Mouse (Mus musculus) large intestine, adult 2 months (tissue): Measurements from ENCODE around the gene Snap47. TPM values are rescaled to one million over a fixed set of nuclear protein-coding genes. Genes with fewer than 3 reads are reported as not detected.

Source experiments
- DNase-seq: peaks from one replicate; pipeline ENCODE4 v3.0.0-alpha.2; 2012; ENCODE audit warnings: low read depth, low spot score
- WGBS: fragments of 180-500 bp; shearing (Covaris S2); methylation state at CpG from one replicate; pipeline ENCODE4 v1.1.7; 2018; 5-methylcytosine and 5-hydroxymethylcytosine counted together
- polyA plus RNA-seq: library from polyadenylated mRNA; depleted of rRNA; stranded (reverse); fragments of >200 nt; gene quantifications from 2 replicates; pipeline ENCODE4 v1.2.3, GENCODE M21; 2012

Gene Snap47
- polyA plus RNA-seq, 1 experiment = 21.6 TPM

DNA sequence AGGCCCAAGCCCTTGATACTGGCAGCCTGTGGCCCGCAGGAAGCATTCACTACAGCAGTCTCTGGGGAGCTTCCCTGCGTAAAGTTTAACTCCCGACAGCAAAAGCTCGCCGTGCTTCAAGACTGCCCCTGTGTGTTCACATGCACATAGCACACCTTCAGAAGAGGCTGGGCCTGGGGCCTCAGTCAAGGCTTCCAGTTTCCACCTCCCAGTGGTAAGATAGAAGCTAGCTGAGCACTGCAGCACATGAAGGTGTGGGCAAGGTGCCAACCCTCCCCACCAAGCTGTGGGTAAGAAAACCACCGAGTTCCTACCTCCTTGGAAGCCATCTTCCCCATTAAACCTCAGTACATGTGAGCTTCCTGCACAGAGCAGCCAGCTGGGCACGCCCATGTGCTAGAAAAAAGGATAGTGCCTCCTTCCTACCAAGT is 25.3 kb downstream of the Snap47 start:
- no peak for DNase-seq
- 47% methylated on average over 7 of the region's 7 CpGs for WGBS

DNA sequence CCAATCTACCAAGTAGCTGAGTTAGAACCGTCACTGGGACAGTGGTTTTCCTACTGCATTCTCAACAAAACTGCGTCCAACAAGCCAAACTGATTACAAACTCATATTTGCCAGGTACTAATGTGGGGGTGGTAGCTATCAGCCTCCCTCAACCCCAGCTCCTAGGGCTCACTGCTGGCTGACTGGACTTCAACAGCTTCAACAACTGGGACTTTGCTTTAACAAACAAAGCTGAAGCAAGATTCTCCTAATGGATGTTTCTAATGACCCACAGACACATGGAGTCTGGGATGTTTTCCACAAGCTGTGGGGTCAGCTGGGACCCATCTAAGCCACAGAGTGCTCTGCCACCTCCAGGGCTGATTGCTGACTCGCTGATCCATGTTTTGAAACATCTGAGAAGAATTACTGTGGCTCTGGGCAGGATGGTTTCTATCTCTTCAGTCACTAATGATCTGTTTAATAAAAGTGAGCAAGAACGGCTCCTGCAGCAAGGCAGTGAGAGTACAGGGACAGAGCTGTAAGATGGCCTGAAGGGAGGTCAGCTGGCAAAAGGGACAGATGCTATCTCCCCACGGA is 27.9 kb downstream of the Snap47 start:
- 87% methylated on average over 5 of the region's 5 CpGs for WGBS
- DNase-seq = no peak

DNA sequence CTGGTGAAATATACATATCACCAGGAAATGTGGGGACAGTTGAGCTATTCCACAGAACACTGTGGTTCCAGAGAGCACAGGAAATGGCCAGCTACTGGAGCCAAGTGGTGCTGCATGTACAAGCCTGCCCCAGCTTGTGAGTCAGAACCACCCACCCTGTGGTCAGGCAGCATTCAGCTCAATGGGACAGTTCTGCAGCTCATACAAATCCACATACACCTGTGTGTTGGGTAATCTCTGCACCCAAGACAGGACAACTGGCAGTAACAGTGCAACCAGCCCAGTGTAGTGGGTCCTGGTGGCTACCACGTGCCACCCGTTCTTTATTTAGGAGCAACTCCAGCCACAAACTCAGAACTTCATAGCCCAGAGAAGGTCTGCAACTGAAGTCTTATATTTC is 29.0 kb downstream of the Snap47 start:
- no peak for DNase-seq
- 89% methylated on average over 2 of the region's 2 CpGs for WGBS

DNA sequence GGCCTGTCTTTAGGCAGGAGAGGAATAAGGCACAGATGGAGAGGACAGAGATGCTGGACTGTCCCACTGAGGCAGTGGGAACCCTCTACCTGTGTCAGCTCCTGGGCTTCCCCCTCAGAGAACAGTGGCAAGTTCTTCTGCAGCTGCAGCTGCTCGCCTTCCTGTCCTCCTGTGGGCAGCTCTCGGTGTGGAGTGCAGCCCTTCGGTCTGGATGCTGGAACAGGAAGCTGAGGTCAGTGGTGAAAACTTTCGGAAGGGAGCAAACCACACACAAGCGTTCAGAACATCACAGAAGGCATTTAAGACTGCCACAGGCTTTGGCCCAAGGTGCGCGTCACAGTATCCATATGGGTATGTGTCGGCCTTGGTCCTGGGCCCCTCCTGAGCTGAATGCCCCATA is 29.6 kb downstream of the Snap47 start:
- DNase-seq = no peak
- WGBS = 81% methylated on average over 8 of the region's 8 CpGs

DNA sequence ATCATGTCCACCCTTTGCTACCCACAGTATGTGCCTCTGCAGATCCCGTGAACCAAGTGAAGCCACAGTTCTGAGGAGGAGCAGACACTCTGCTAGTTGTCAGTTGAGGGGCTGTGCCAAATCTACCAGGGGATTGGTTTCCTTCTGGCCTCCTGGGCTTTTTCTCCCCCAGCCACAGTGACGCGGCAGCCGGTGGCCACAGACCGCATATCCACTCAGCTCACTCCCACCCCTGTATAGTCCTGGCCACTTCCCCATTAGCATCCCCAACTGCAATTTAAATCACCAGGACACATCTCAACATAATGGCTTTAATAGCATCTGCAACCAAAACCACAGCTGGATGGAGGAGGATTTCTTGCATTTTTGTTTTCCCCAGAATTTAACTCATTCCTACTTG is 32.3 kb downstream of the Snap47 start:
- no peak for DNase-seq
- WGBS = 80% methylated on average over 5 of the region's 5 CpGs

DNA sequence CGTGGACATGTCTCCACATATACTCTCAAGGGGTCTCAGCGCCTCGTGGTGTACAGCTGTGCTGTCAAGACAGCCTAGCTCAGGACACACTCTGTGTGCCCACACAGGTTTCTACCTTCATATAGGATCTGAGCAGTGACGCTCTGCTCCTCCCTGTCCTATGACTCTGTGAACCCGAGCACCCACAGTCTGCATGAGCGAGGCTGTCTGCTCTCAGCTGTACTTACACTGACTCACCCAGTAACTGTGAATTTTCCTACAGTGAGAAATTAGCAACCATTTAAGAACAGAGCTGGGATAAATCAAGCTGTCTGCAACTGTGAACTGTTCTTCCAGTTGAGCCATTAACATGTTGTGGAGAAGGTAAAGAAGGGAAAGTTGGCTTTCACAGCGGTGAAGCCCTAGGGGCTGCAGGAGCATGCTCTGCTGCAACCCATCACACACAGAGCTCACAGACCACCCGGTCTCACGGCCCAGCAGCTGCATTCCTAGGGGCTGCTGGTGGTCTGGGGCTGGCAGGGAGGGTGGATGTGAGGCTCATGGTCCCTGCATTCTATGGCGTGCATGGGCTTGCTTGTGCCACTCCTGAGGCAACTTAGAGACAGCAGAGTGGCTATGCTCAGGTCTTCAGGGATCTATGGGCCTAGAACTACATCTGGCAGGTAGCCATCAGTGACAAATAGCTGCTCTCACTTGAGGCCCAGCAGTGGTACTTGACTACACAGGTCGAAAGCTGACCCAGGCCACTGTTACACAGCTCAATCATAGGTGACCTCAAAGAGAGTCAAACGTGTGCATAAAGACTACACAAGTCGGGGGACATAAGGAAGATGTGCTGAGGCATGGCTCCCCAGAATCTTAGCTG is 37.8 kb downstream of the Snap47 start:
- DNase-seq = no peak
- 89% methylated on average over 13 of the region's 13 CpGs for WGBS

DNA sequence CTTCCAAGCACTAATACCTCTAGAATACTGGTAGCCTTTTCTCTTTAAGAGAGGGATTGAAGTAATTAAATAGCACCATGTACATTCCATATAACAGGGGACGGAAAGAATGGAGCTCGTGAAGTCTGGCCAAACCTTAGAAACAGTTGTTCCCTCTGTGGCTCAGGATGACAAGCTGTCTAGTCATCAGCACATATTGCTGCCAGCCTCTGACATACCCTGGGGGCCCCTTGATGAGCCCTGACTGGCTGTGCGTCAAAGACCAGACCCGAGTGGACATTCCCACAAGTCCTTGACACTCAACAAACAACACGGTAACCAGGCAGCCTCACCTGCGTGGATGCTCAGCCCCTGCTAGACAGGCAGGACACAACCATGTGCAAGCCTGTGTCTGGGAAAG is 38.9 kb downstream of the Snap47 start:
- DNase-seq = no peak
- WGBS = 78% methylated on average over 6 of the region's 6 CpGs

DNA sequence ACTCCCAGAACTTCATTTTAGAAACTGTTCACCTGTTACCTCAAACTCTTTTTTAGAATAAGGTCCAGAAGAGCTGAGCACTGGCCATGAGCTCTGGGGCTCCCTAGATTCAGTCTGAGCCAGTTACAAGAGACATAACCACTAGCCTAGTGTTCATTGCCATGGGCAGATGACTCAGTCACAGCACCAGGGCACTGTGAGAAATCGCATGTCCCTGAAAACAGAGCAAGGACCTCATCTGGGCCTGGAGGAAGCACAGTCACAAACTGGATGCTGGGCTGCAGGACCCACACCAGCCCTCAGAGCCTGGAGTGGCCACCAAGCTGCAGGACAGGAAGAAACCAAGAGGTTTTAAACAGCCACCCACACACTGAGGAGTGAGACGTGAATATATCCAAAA is 40.1 kb downstream of the Snap47 start:
- DNase-seq = no peak
- 54% methylated on average over 2 of the region's 2 CpGs for WGBS

DNA sequence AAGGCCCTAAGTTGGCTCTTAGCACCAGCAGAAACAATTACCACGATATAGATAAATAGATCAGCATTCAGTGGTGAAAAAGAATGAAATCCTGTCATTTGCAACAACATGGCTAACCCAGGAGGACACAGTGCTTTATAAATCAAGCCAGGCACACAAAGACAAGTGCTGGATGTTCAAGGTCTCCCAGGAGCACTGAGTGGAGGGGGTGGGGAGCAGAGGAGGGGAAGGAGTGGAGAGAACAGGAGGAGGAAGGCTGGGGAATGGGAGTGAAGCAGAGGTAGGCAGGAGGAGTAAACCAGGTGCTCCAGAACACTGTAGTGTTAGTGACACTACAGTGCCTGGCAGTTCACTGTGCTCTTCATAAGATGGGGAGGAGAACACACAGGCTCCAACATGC is 45.2 kb downstream of the Snap47 start:
- no peak for DNase-seq
- 90% methylated on average over 1 of the region's 1 CpGs for WGBS

DNA sequence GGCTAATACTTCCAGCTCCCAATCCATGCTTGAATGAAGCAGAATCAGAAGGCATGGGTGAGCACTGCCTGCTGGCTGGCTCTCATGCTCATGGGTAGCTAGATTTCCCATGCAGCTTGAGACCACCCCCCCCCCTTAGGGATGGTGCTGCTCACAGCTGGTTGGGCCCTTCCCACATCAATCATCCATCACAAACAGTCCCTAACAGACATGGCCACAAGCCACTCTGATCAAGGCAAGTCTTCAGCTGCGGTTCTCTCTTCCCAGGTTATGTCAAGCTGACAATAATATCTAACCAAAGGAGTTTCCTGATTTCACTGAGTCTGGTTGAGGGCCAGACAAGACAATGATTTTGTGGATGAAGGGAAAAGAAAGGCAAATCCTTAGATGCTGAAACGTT is 50.1 kb downstream of the Snap47 start:
- DNase-seq = no peak
- WGBS = 80% methylated on average over 2 of the region's 2 CpGs

DNA sequence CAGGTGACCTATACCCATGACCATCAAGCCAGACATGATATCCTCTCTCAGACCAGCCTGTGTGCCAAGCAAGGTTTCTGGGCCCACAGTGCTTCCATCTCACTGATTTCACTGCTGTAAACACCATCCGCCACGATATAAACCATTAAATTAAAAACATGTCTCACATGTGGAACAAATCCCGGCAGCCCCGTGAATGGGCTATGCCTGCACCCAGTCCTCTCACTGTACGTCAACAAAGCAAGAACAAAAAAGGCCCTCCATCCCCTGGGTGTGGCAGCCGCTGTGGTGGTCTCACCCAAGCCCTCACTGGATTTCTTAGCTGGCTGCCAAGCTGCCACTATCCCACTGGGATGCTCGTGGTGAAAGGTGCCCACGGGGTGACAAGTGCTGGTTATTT is 51.2 kb downstream of the Snap47 start:
- no peak for DNase-seq
- 78% methylated on average over 8 of the region's 8 CpGs for WGBS

DNA sequence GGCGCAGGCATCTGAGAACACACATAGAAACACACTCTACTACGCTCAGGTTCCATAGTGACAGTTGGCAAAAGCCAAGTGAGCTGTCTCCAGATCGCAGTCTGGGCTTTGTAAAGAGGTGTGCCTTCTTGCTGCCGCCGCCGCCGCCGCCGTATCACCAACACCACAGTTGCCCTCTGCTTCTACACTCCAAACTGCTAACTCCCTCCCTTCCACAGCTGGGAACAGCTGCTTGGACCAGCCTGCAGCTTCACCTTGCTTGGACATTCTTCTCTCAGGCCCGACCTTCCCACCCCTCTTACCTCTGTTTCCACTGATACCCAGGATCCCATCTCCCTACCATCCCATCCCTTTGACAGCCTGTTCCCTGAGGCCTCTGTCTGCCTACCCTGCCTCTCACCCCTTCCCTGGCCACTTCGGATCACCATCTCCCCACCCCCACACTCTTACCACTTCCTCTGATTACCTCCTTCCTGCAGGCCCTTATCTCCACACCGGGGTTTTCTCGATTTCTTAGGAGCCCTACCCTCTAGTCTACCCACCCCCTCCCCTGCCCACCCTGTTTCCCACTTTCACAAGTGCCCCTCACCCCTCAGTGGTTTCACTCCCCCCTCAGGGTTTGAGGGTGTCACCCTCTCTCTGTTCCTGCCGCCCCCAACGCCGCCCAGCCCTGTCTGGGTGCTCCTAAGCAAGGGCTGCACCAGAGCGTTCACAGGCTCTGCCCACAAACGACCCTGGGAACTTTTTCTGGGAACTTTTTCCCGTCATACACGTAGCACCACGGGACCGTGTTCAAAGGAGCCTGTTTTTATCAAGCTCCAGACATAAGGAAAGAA is 53.2 kb downstream of the Snap47 start:
- no peak for DNase-seq
- 54% methylated on average over 22 of the region's 22 CpGs for WGBS

DNA sequence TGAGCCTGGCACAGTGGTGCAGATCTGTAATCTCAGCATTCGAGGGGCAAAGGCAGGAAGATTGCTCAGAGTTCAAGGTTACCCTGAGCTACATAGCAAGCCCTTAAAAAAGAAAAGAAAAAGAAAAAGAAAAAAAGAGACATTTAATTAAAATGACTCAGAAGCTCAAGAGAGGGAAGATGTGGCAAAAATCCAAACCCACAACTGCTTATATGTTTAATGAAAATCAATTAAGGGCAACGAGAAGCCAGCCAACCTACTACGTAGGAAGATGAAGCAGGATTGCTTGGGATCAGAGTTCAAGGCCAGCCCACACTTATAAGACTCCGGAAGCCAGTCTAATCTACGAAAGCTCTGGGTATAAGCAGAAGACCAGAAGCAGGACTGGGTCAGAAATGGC is 56.5 kb downstream of the Snap47 start:
- WGBS = 65% methylated on average over 5 of the region's 5 CpGs
- DNase-seq = no peak

DNA sequence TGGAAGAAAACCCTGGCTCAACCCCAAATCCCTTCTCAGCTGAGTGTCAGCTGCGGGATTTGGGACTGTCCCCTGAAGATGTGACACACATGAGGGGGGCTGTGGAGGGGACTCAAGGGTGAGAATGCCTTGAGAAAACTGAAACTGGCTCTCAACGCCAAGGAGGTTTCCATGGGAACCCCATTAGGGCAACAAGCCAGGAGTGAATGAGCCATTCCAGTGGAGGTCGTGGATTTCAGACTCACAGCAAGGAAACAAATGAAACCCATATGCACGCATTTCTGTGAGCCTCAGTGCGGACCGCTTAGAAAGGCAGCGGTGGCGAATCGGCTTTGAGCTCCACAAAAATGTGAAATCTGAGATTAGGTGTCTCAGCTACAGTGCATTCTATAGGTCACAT is 57.4 kb downstream of the Snap47 start:
- DNase-seq = no peak
- 56% methylated on average over 9 of the region's 9 CpGs for WGBS

DNA sequence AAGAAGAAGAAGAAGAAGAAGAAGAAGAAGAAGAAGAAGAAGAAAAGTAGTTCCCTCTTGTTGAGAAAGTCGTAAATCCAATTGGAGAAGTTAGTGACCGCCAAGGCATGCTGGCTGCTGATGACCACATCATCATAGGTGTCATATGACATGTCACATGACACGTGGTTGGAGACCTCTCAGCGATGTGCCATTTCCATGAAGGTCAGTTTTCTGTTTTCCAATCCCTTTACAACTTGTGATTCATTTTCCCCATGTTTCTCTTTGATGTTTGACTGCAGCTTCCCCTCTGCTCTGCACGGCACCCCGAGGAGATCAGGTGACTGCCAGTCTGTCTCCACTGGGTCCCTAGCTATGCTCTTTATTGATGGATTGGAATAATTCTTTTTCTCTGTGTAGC is 58.7 kb downstream of the Snap47 start:
- no peak for DNase-seq
- WGBS = 52% methylated on average over 6 of the region's 6 CpGs

DNA sequence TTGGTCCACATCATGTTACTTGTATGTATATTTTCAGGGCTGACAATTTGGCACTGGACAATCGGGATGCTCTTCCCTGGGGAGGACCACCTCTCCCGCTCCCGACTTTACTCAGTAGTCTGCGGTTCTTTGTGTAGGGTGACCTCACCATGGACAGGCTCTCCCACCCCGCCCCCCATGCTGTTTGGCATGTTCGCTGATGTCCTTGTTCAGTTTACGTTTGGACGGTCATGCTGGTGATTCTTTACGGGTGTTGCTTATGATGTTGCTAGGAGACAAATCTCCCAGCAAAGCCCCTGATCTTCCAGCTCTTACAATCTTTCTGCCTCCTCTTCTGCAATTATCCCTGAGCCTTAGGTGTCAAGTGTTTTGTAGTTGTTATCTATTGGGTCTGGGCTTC is 60.5 kb downstream of the Snap47 start:
- 32% methylated on average over 9 of the region's 9 CpGs for WGBS
- DNase-seq = no peak

DNA sequence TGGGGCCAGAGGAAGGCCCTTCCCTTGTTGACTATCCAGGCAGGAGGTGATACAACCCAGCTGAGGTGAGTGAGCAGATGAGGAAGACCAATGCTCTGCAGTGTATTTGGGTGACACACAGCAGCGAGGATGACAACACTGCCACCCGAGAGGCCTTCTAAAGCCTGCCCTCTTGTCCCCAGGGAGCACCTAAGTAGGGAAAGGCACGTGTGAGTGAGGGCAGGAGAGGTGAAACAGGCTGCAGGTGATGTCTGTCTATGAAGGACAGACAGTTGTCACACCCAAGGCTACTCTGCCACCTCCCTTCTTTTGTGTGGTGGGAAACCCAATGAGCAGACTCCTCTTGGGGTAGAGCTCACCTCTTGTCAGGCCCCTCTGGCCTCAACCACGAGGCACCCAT is 61.4 kb downstream of the Snap47 start:
- WGBS = 73% methylated on average over 4 of the region's 4 CpGs
- DNase-seq = no peak

DNA sequence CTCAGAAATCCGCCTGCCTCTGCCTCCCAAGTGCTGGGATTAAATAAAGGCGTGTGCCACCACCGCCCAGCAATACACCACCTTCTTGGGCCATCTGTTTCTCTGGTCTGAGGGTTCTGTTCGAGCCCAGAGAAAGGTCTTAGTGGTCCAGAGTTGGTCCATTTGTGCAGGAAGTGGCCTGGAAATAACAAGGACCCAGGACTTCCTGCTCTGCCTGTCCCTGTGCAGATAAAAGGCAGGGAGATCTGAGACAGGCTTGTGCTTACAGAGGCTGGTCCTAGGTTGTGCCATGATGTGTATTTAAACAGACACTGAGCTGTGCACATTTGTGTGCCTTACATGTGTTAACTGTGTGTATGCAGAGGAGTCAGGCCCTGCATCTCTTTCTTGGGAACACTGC is 62.2 kb downstream of the Snap47 start:
- no peak for DNase-seq
- 56% methylated on average over 4 of the region's 4 CpGs for WGBS

DNA sequence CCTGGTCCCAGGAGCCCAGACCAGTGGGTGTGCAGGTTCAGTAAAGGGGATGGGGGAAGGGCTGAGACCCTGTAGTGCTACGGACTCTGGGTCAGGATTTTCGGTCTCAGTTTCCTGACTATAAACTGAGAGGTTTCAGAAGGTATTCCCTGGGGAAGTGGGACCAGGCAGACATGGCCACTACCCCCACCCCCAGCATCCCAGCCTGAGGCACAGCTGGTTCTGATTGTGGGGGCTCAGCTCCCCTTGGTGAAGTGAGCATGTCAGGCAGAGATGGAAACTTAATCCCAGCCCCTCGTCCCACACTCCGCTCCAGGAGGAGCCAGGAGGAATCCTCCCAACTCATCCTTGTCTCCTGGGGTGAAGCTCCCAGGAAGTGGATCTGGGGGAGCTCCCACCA is 63.5 kb downstream of the Snap47 start:
- no peak for DNase-seq
- 76% methylated on average over 4 of the region's 4 CpGs for WGBS

DNA sequence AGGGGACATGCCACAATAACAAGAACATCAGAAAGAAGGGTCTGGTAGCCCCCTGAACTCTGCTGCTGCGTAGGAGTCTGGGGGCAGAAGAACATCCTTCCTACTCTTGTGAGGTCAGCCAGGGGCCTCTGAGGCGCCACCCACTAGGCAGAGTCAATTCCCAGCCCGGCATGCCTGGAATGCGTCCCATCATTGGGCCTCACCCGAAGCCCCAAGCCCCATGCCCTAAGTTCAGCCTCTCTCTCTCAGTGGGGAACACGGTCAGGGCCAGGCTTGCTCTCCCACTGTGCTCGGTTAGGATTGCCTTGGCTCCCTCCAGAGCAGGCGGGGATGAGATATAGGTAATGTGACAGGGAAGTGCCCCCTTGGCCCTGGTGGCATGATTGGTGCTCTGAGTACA is 65.9 kb downstream of the Snap47 start:
- no peak for DNase-seq
- 25% methylated on average over 8 of the region's 8 CpGs for WGBS
